Mouse (Mus musculus) cerebellum, adult 2 months (tissue): ENCODE data around the gene Ldb2.

ENCODE experiments used
- CTCF ChIP-seq: fragments of 200-500 bp; IDR thresholded peaks from 2 replicates; pipeline ENCODE4 v1.5.1; 2011; ENCODE audit warnings: low read depth, mild to moderate bottlenecking, control low read depth, low read length, moderate library complexity, borderline replicate concordance; ENCODE audit not compliant: insufficient read depth
- POLR2A ChIP-seq: fragments of 200-500 bp; IDR thresholded peaks from 2 replicates; pipeline ENCODE4 v1.6.1; 2011; ENCODE audit warnings: low read length, control low read depth, borderline replicate concordance; ENCODE audit not compliant: insufficient read depth

GRCm38 (mm10) chr5:44815506-44815905 is 16.0 kb upstream of the Ldb2 start:
- TF ChIP-seq CTCF (no peak), POLR2A (no peak)
